Mouse (Mus musculus) lung, embryonic 16.5 days (tissue): ENCODE data around the gene Ctag2. TPM values are rescaled to one million over a fixed set of nuclear protein-coding genes. Genes with fewer than 3 reads are reported as not detected.

Source experiments
- ATAC-seq: fragments of 200-750 bp; cut with Nextera tagmentation; 2 replicates; pipeline ENCODE4 v1.8.0; 2017; ENCODE audit warnings: low read depth, mild to moderate bottlenecking, moderate library complexity
- H3K27ac ChIP-seq: fragments of 300-500 bp; sonication (generic); 2 replicates; pipeline ENCODE4 v1.5.1; 2014; ENCODE audit warnings: mild to moderate bottlenecking, control low read depth, low read length
- H3K27me3 ChIP-seq: fragments of 300-500 bp; sonication (generic); 2 replicates; pipeline ENCODE4 v1.6.1; 2014; ENCODE audit warnings: low read depth, low read length, mixed read lengths; ENCODE audit not compliant: control insufficient read depth, insufficient read depth
- H3K36me3 ChIP-seq: fragments of 300-500 bp; sonication (generic); 2 replicates; pipeline ENCODE4 v1.6.1; 2014; ENCODE audit warnings: low read length; ENCODE audit not compliant: control insufficient read depth, insufficient read depth
- H3K4me1 ChIP-seq: fragments of 300-500 bp; sonication (generic); replicated peaks from 2 replicates; pipeline ENCODE4 v1.6.1; 2014; ENCODE audit warnings: low read length, mixed read lengths; ENCODE audit not compliant: control insufficient read depth, insufficient read depth
- H3K4me2 ChIP-seq: fragments of 300-500 bp; sonication (generic); 2 replicates; pipeline ENCODE4 v1.6.1; 2014; ENCODE audit warnings: low read depth, low read length, control low read depth
- H3K4me3 ChIP-seq: fragments of 300-500 bp; sonication (generic); 2 replicates; pipeline ENCODE4 v1.5.1; 2014; ENCODE audit warnings: mild to moderate bottlenecking, low read length, control low read depth
- H3K9ac ChIP-seq: fragments of 300-500 bp; sonication (generic); 2 replicates; pipeline ENCODE4 v1.6.1; 2014; ENCODE audit warnings: low read length, control low read depth
- H3K9me3 ChIP-seq: fragments of 300-500 bp; sonication (generic); 2 replicates; pipeline ENCODE4 v1.6.1; 2016; ENCODE audit warnings: low read length; ENCODE audit not compliant: control insufficient read depth
- whole genome bisulfite sequencing: fragments of 180-500 bp; shearing (Covaris S2); extraction: QIAGEN DNeasy Blood & Tissue Kit; methylation state at CpG from one replicate; pipeline ENCODE4 v1.1.7; 2014; 5-methylcytosine and 5-hydroxymethylcytosine counted together
- polyA plus RNA-seq: library from polyadenylated mRNA; unstranded; fragments of >200 nt; fragmentation: Nextera tagmentation; extraction: Ambion mirVana; gene quantifications from 2 replicates; pipeline ENCODE4 v1.2.1, GENCODE M21; 2015

The Ctag2 gene
- polyA plus RNA-seq: not detected in 2 replicates

DNA sequence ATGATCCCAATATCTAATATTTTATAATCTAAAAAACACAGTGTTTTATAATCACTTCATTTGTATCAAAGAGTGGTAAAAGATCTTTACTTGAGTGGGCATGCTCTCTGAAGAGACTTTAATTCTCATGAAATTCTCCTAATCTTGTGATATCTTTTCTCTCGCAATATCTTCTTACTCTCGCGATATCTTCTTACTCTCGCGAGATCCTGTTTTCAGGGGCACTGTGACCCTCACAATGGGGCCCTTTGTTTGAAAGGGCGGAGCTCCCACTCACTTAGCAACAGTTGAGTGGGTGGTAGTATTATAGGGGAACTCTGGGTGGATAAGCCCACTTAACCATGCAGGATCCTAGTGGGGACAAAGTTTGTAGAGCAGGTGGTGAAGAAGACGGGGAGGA lies at the start of gene Ctag2:
Ctag2 (plus strand) TSS at position 301 of the 400 bp plus-strand sequence.
- no peak within 1 kb of the TSS for H3K27ac ChIP-seq
- no peak within 1 kb of the TSS for H3K9ac ChIP-seq
- H3K9me3 ChIP-seq: no peaks in the 10 kb centered on the region
- 87% methylated on average over 7 of the region's 7 CpGs for WGBS
- no peak within 1 kb of the TSS for H3K4me3 ChIP-seq
- no peak within 1 kb of the TSS for H3K4me2 ChIP-seq
- H3K4me1 ChIP-seq: no peaks in the 10 kb centered on the region
- no peaks in the 10 kb centered on the region for H3K36me3 ChIP-seq
- ATAC-seq: no peak
- H3K27me3 ChIP-seq: no peaks in the 10 kb centered on the region
